Mouse (Mus musculus) embryonic facial prominence, embryonic 10.5 days (tissue): Measurements from ENCODE around the gene Mapk10. TPM values are rescaled to one million over a fixed set of nuclear protein-coding genes. Genes with fewer than 3 reads are reported as not detected.
"Not testable (repeated sequence)": the region's sequence is repeated elsewhere in the genome, so short reads cannot be mapped to it uniquely, and the experiment has no call there.

ENCODE experiments used
- DNase-seq: peaks from one replicate; pipeline ENCODE4 v3.0.0-alpha.2; 2017; ENCODE audit warnings: low spot score
- H3K27ac ChIP-seq: fragments of 300-500 bp; sonication (generic); replicated peaks from 2 replicates; pipeline ENCODE4 v1.5.1; 2016; ENCODE audit warnings: mild to moderate bottlenecking
- H3K27me3 ChIP-seq: fragments of 300-500 bp; sonication (generic); replicated peaks from 2 replicates; pipeline ENCODE4 v1.6.1; 2016; ENCODE audit warnings: low read depth, mild to moderate bottlenecking; ENCODE audit not compliant: poor library complexity, severe bottlenecking
- H3K36me3 ChIP-seq: fragments of 300-500 bp; sonication (generic); replicated peaks from 2 replicates; pipeline ENCODE4 v1.6.1; 2016; ENCODE audit warnings: mild to moderate bottlenecking, moderate library complexity
- H3K4me1 ChIP-seq: fragments of 300-500 bp; sonication (generic); 2 replicates; pipeline ENCODE4 v1.6.1; 2016
- H3K4me3 ChIP-seq: fragments of 300-500 bp; sonication (generic); 2 replicates; pipeline ENCODE4 v1.5.1; 2016; ENCODE audit warnings: mild to moderate bottlenecking, moderate library complexity
- H3K9me3 ChIP-seq: fragments of 300-500 bp; sonication (generic); 2 replicates; pipeline ENCODE4 v1.6.1; 2016; ENCODE audit warnings: mild to moderate bottlenecking
- WGBS: fragments of 180-500 bp; shearing (Covaris S2); methylation state at CpG from one replicate; pipeline ENCODE4 v1.1.7; 2016; 5-methylcytosine and 5-hydroxymethylcytosine counted together
- polyA plus RNA-seq: library from polyadenylated mRNA; unstranded; fragments of >200 nt; fragmentation: Nextera tagmentation; extraction: Ambion mirVana; gene quantifications from 2 replicates; pipeline ENCODE4 v1.2.1, GENCODE M21; 2016

Mapk10 gene
- polyA plus RNA-seq, 1 experiment from 2014 or later = 6.6 TPM

DNA sequence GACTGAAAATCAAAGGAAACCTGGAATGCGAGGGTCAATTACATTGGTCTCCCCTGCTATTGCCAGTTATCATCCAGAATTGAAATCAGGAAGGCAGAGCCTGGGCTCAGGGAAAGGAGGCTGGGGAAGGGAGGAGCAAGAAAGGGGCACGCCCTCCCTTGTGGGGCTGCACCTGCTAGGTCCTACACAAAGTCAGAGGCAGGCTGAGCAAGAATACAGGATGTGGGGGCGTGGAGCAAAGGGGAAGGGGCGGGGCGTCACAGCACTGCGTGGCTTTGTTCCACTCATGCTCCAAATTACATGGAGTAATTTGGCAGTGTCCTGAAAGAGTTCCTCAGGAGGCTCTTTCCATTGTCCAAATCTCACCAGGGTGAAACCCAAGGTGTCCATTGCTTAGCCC, 234.0 kb downstream of the Mapk10 start:
- 49% methylated on average over 6 of the region's 6 CpGs for WGBS
- DNase-seq = peak; percentile 14
- peaks cover 11% of the 10 kb centered on the region for H3K4me1 ChIP-seq
- H3K27me3 ChIP-seq = no peaks in the 10 kb centered on the region
- no peak overlapping the region for H3K27ac ChIP-seq
- H3K9me3 ChIP-seq = no peaks in the 10 kb centered on the region
- no peaks in the 10 kb centered on the region for H3K36me3 ChIP-seq
- no peak overlapping the region for H3K4me3 ChIP-seq

DNA sequence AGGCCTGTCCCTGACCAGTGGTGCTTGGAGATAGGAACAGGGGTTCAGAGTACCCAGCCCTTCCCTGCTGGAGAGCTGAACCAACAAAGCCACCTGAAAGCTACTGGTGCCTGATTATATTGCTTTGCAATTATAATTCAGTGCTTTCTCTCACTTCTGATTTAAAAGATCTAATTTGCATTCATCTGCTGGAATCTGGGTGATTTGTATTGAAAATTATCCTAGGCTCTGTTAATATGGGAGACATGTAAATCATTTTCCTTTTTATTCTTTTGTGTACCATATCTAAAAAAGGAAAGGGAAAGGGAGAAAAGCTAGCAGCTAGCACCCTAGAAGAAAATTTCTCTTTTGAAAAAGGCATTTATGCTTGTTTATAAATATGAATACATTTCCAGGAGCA, 234.6 kb downstream of the Mapk10 start:
- Histone ChIP-seq H3K9me3 (no peaks in the 10 kb centered on the region), H3K27ac (no peak overlapping the region), H3K4me3 (no peak overlapping the region), H3K27me3 (no peaks in the 10 kb centered on the region), H3K36me3 (no peaks in the 10 kb centered on the region), H3K4me1 (peaks cover 11% of the 10 kb centered on the region)
- DNase-seq = no peak

DNA sequence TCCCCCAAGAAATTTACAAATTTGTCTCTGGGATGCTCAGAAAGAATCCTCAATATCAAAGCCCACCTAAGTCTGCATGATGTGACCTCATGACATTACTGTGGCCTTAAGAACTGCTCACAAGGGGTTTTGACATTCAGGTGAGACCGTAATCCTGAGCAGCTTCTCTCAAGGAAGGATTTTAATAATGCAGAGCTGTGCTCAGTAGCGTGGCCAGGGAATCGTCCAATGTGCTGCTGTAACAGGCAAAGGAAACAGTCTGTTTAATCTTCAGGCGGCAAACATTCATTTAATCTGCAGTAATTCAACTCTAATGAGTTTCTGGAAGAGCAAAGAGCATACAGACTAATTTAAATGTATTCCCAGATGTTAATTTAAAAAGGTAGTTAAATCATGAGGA, 236.7 kb downstream of the Mapk10 start:
- H3K9me3 ChIP-seq = no peaks in the 10 kb centered on the region
- H3K4me3 ChIP-seq = no peak overlapping the region
- H3K36me3 ChIP-seq = no peaks in the 10 kb centered on the region
- H3K27me3 ChIP-seq = no peaks in the 10 kb centered on the region
- H3K27ac ChIP-seq = no peak overlapping the region
- H3K4me1 ChIP-seq = peaks cover 11% of the 10 kb centered on the region
- WGBS = 79% methylated on average over 4 of the region's 4 CpGs
- no peak for DNase-seq

DNA sequence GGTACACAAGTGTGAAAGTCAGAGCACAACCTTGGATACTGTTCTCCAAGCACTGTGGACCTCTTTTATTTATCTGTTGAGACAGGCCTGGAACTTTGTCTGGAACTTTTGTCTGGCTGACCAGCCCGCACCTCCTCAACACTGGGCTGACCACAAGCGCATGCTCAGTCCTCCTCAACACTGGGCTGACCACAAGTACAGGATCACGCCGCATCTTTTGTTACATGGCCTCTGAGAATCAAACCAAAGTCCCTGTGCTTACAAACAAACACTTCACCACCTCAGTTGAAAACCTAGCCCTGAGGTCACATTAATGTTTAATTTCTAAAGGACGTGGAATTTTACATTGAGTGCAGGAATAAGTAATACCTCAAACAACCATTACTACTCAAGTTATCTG, 246.7 kb downstream of the Mapk10 start:
- Histone ChIP-seq H3K36me3 (no peaks in the 10 kb centered on the region), H3K4me1 (no peaks in the 10 kb centered on the region), H3K4me3 (no peak overlapping the region), H3K27ac (no peak overlapping the region), H3K9me3 (peaks cover 3% of the 10 kb centered on the region; the same call in 1 of the 2 replicates), H3K27me3 (no peaks in the 10 kb centered on the region)
- no peak for DNase-seq
- WGBS = 95% methylated on average over 5 of the region's 5 CpGs

DNA sequence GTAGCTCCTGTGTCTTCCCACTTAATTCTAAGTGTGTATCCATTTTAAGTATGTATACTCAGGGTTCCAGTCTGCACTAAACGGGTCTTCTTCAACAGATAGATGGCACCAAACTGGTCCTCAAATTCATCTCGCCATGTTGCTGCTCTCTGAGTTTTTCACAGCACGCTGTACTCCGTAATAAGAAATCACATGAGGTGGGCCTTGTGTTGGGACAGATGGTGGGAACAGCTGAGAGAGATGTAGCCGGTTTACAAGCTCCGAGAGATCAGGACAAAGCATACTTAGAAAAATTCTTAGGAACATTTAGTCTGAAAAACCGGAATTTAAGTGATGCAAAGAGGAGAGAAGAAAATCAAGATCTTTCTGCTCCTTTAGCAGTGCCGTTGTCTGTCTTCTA, 257.7 kb downstream of the Mapk10 start:
- H3K36me3 ChIP-seq = no peaks in the 10 kb centered on the region
- H3K27ac ChIP-seq = no peak overlapping the region
- H3K4me3 ChIP-seq = no peak overlapping the region
- 89% methylated on average over 8 of the region's 8 CpGs for WGBS
- H3K4me1 ChIP-seq = no peaks in the 10 kb centered on the region
- DNase-seq = no peak
- H3K9me3 ChIP-seq = no peaks in the 10 kb centered on the region
- no peaks in the 10 kb centered on the region for H3K27me3 ChIP-seq

DNA sequence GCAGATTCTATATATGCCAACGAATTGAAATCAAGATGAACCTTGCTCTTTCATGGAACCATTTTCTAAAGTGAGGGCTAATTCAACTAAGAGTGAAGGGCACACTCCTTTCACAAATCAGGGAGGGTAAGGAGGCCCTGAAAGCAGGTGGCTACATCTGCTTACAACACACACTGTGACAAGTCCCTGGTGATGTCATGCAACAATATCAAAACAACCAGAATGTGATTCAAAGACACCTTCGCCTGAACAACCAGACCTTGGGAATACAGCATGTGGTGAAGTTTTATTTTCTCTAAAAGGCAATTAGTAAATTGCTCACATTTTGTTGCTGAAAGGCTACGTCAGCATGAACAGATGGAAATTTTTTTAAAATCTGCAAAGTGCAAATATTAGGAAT, 258.2 kb downstream of the Mapk10 start:
- WGBS = 82% methylated on average over 3 of the region's 3 CpGs
- Histone ChIP-seq H3K4me3 (no peak overlapping the region), H3K4me1 (no peaks in the 10 kb centered on the region), H3K27ac (no peak overlapping the region), H3K9me3 (no peaks in the 10 kb centered on the region), H3K27me3 (no peaks in the 10 kb centered on the region), H3K36me3 (no peaks in the 10 kb centered on the region)
- DNase-seq = no peak

DNA sequence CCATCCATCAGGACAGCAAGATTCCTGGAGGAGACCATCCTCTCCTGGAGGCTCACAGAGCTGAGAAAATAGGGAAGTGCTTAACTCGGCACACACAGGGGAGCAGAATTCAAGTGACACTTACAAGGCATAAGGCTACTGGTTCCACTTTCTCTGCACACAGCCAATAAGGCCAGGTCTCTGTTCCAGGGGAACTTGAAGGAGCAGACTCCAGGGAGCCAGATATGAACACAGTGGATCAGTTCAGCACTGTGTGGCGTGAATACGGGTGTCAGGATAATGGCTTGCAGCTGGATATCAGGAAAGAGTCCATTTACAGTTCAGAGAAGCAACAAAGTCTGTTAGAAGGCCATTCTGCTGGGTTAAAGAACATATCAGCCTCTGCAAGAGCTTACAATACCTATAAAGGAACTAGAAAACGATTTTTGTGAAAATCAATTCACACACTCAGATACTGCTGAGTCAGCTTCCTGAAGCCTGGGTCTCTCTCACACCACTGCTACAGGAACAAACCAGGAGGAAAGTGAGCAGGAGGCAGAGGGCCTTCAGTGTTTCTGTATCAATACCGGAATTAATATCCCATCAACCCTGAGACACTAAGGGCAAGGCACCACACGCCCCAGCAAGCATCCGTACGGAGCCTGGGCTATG, 263.9 kb downstream of the Mapk10 start:
- Histone ChIP-seq H3K36me3 (no peaks in the 10 kb centered on the region), H3K9me3 (0 out of 2 replicates have a peak, but pooled peaks cover 2% of the 10 kb centered on the region), H3K4me3 (no peak overlapping the region), H3K27me3 (no peaks in the 10 kb centered on the region), H3K27ac (peak overlapping the region; percentile 57; the same call in 1 of the 2 replicates), H3K4me1 (peaks cover 11% of the 10 kb centered on the region; the same call in 1 of the 2 replicates)
- peak; percentile 21 for DNase-seq
- WGBS = 64% methylated on average over 8 of the region's 8 CpGs

DNA sequence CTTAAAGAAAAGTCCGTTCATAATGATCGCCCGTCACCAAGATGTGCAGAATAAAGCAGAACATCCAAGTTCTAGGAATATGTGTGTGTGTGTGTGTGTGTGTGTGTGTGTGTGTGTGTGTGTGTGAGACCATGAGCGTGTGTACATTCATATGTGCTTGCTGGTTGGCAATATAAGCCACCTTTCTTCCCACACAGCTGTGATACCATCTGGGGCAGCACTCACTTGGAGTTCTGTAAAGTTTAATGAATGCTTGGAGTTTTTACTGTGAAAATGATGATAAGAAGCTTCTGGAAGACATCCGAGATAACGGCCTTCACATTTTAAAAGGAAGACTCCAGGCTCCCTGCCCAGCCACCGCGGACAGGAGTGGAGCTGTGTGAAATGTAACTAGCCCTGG, 264.5 kb downstream of the Mapk10 start:
- WGBS = 93% methylated on average over 8 of the region's 8 CpGs
- H3K27me3 ChIP-seq = no peaks in the 10 kb centered on the region

DNA sequence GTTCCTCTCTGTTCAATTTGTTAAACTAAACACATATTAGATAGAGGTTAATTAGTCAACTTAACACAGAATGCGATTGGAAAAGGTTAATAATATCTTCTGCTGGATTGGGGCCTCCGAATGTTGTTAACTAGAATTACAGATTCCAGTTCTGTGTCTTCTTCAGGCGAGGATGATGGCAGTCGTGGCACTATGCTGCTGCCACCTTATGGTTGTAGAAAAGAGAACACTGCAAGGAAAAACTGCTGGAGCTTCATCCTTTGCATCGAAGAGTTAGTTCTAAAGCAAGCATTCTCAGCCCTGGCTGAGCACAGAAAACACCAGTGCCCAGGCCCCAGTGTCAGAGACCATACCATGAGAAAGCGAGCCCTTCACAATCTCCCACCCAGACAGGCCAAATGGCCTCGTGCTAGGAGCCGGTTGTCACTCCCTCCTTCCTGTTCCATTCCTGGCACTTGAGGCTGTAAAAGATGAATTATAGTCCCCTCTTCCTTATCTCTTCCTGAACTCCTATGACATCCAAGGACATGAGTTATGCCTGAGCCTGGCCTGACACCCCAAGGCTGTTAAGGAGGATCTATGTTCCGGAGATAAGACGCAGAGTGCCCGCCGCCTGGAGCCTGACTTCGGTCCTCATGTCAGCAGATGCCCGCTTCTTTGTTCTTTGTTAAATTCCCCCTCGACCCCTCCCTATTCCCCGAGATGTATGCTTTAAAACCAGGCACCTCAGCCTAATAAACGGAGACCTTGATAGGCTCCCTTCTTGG, 267.1 kb downstream of the Mapk10 start:
- not testable (repeated sequence) for H3K27ac ChIP-seq, H3K4me3 ChIP-seq, H3K27me3 ChIP-seq, H3K36me3 ChIP-seq, H3K9me3 ChIP-seq, DNase-seq
- H3K4me1 ChIP-seq = peaks cover 11% of the 10 kb centered on the region; the same call in 1 of the 2 replicates
- WGBS = 84% methylated on average over 17 of the region's 17 CpGs

More for the DNA sequence above, 264.5 kb downstream of the Mapk10 start:
- Histone ChIP-seq H3K27ac (peak overlapping the region; percentile 57; the same call in 1 of the 2 replicates), H3K4me3 (no peak overlapping the region), H3K9me3 (0 out of 2 replicates have a peak, but pooled peaks cover 2% of the 10 kb centered on the region), H3K36me3 (no peaks in the 10 kb centered on the region), H3K4me1 (peaks cover 11% of the 10 kb centered on the region; the same call in 1 of the 2 replicates)
- DNase-seq = no peak

DNA sequence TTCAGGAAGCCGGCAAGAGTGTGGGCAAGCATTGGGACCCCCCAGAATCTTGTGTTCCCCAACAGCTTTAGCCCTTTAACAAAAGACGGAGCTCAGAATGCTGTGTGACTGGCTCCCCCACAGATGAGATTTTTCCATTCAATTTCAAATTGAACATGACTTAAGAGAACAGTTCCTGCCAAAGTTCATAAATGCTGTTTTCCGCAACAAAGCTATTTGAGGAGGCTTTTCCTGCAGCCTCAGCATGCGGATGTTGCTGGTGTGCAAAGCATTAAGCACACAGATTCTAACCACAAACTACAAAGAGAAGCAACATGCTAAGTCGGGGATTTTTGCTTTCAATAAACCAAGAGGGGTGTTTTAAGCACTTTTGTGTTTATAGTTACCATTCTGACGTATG, 281.0 kb downstream of the Mapk10 start:
- no peak for DNase-seq
- 73% methylated on average over 6 of the region's 6 CpGs for WGBS
- no peaks in the 10 kb centered on the region for H3K4me1 ChIP-seq
- no peak overlapping the region for H3K4me3 ChIP-seq
- H3K27me3 ChIP-seq = no peaks in the 10 kb centered on the region
- no peaks in the 10 kb centered on the region for H3K36me3 ChIP-seq
- no peaks in the 10 kb centered on the region for H3K9me3 ChIP-seq
- H3K27ac ChIP-seq = no peak overlapping the region

DNA sequence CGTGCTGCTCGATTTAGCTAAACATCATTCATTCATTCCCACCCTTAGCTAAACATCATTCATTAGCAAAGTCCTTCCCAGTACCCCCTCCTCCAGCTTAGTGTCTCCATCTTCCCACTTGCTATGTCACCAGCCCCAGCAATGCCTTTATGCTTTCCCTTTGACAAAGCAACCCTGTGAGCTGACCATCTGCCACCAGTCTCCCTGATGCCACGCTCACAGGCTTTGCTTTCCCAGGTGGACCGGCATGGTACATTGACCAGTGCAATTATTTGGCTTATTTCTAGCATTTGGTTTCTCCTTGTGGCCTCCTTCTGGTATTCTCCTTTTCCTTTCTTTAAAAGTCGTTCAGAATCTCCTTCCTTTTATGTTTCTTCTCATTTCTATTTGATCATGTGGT, 284.3 kb downstream of the Mapk10 start:
- Histone ChIP-seq H3K9me3 (no peaks in the 10 kb centered on the region), H3K27ac (no peak overlapping the region), H3K36me3 (no peaks in the 10 kb centered on the region), H3K27me3 (no peaks in the 10 kb centered on the region), H3K4me3 (no peak overlapping the region), H3K4me1 (no peaks in the 10 kb centered on the region)
- DNase-seq = no peak
- WGBS = 84% methylated on average over 5 of the region's 5 CpGs

DNA sequence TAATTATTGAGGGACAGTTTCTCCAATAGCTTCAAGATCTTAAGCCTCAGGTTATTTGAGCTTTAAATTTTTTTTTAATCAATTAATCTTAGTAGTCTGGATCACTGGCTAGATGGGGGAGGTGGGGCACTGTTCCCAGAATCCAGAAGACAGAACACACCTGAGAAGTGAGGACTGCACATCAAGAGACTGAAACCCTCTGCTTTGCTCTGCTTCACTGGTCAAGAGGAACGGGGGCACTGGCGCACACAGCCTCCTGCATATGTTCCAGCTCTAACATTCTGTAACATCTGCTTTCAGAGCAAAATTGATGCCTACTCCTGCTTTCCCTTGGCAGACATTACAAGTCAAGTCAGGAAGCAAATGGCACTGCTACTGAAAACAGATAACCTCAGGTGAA, 290.9 kb downstream of the Mapk10 start:
- DNase-seq = no peak
- H3K4me1 ChIP-seq = no peaks in the 10 kb centered on the region
- H3K27me3 ChIP-seq = no peaks in the 10 kb centered on the region
- H3K36me3 ChIP-seq = no peaks in the 10 kb centered on the region
- no peaks in the 10 kb centered on the region for H3K9me3 ChIP-seq
- 85% methylated on average over 2 of the region's 2 CpGs for WGBS
- no peak overlapping the region for H3K4me3 ChIP-seq
- H3K27ac ChIP-seq = no peak overlapping the region
